Mouse (Mus musculus): Measurements from ENCODE around the gene Man2a2. TPM values are rescaled to one million over a fixed set of nuclear protein-coding genes. Genes with fewer than 3 reads are reported as not detected.

Gene Man2a2
- total and polyA plus RNA-seq, 3 experiments = 12.5 to 46.3 (median 44.3) TPM

GRCm38 (mm10) chr7:80416969-80417368, 45.8 kb upstream of the Man2a2 start:
- Histone ChIP-seq H3K4me3 (replicated peaks in 1 of 3; ENCODE audit: low read depth in 2 of 3, low read length in 2 of 3, poor library complexity in 1 of 3) (no peak overlapping the region), H3K36me3 (replicated peaks in 1 of 2; ENCODE audit: control insufficient read depth in 1 of 2, insufficient read depth in 1 of 2, low read length in 1 of 2) (no peaks in the 10 kb centered on the region), H3K9ac (ENCODE audit: insufficient read depth, low read depth) (no peak overlapping the region), H3K79me2 (replicated peaks; ENCODE audit: control insufficient read depth, extremely low read depth, insufficient read depth, poor library complexity, severe bottlenecking) (no peaks in the 10 kb centered on the region), H3K4me1 (ENCODE audit: control insufficient read depth in 1 of 2, insufficient read depth in 2 of 2) (peaks cover 17 to 66% of the 10 kb centered on the region in 2 experiments), H3K4me2 (ENCODE audit: insufficient read depth, low read depth, poor library complexity, severe bottlenecking) (no peak overlapping the region), H3K27ac (ENCODE audit: insufficient read depth, low read depth) (no peak overlapping the region), H3K27me3 (replicated peaks) (no peaks in the 10 kb centered on the region), H3K9me3 (replicated peaks; ENCODE audit: low read length) (no peaks in the 10 kb centered on the region)
- dilution Hi-C loops (cut with MboI; ENCODE audit: extremely low pct_ligation_motif_present, extremely low pct_unique_long_range_greater_than_20kb, low sequenced_read_pairs) (no loop called here), in situ Hi-C loops (cut with MboI; ENCODE audit: low pct_ligation_motif_present, low pct_unique_long_range_greater_than_20kb, low sequenced_read_pairs) (no loop called here)
- DNase-seq (ENCODE audit: extremely low read depth) = peak; percentile 60
- TF ChIP-seq JUND (conservative IDR thresholded peaks at IDR 0.05; ENCODE audit: low read depth, low read length) = no peak
- TF ChIP-seq BHLHE40 (IDR thresholded peaks at IDR 0.05; ENCODE audit: low read depth, low read length) = no peak
- TF ChIP-seq TBP (conservative IDR thresholded peaks at IDR 0.05; ENCODE audit: low read depth, low read length) = no peak
- no peak for TF ChIP-seq ZMIZ1 (IDR thresholded peaks at IDR 0.05; ENCODE audit: low read depth, low read length)
- no peak for TF ChIP-seq CTCF (conservative IDR thresholded peaks at IDR 0.05 in 1 of 2, IDR thresholded peaks at IDR 0.05 in 1 of 2; ENCODE audit: low read depth in 2 of 2, low read length in 2 of 2)
- no peak for TF ChIP-seq POLR2AphosphoS2 (IDR thresholded peaks at IDR 0.05; ENCODE audit: low read depth, low read length)
- TF ChIP-seq ETS1 (conservative IDR thresholded peaks at IDR 0.05; ENCODE audit: low read depth, low read length) = peak; percentile 38

- in situ Hi-C loops (cut with MboI; ENCODE audit: low pct_ligation_motif_present, low pct_unique_long_range_greater_than_20kb, low sequenced_read_pairs) = no loop called here
- H3K79me2 ChIP-seq (replicated peaks; ENCODE audit: control insufficient read depth, extremely low read depth, insufficient read depth, poor library complexity, severe bottlenecking) = no peaks in the 10 kb centered on the region
- TF ChIP-seq ZC3H11A (IDR thresholded peaks at IDR 0.05; ENCODE audit: low read depth, low read length) (no peak), USF1 (IDR thresholded peaks at IDR 0.05; ENCODE audit: low read depth, low read length) (no peak), SIN3A (IDR thresholded peaks at IDR 0.05; ENCODE audit: low read length) (no peak), RCOR1 (conservative IDR thresholded peaks at IDR 0.05; ENCODE audit: low read depth, low read length) (no peak), SMC3 (IDR thresholded peaks at IDR 0.05; ENCODE audit: low read depth, low read length) (no peak), POLR2AphosphoS2 (IDR thresholded peaks at IDR 0.05; ENCODE audit: low read depth, low read length) (no peak), CHD1 (IDR thresholded peaks at IDR 0.05; ENCODE audit: low read depth, low read length) (no peak), MYC (IDR thresholded peaks at IDR 0.05; ENCODE audit: low read depth, low read length) (no peak)
- H3K4me2 ChIP-seq (ENCODE audit: insufficient read depth, low read depth, poor library complexity, severe bottlenecking) = no peak overlapping the region
- dilution Hi-C loops (cut with MboI; ENCODE audit: extremely low pct_ligation_motif_present, extremely low pct_unique_long_range_greater_than_20kb, low sequenced_read_pairs) = no loop called here
- H3K27ac ChIP-seq (ENCODE audit: insufficient read depth, low read depth) = no peak overlapping the region
- DNase-seq (ENCODE audit: extremely low read depth) = no peak
- H3K27me3 ChIP-seq (replicated peaks) = no peaks in the 10 kb centered on the region
- H3K4me1 ChIP-seq (ENCODE audit: control insufficient read depth in 1 of 2, insufficient read depth in 2 of 2) = peaks cover 19 to 69% of the 10 kb centered on the region in 2 experiments
- H3K9me3 ChIP-seq (replicated peaks; ENCODE audit: low read length) = no peaks in the 10 kb centered on the region
- no peaks in the 10 kb centered on the region for H3K36me3 ChIP-seq (replicated peaks in 1 of 2; ENCODE audit: control insufficient read depth in 1 of 2, insufficient read depth in 1 of 2, low read length in 1 of 2)
- H3K4me3 ChIP-seq (replicated peaks in 1 of 3; ENCODE audit: low read depth in 2 of 3, low read length in 2 of 3, poor library complexity in 1 of 3) = no peak overlapping the region
- H3K9ac ChIP-seq (ENCODE audit: insufficient read depth, low read depth) = no peak overlapping the region
These were observed 43.2 kb upstream of the Man2a2 start for GRCm38 (mm10) chr7:80414303-80414855.
